Mouse (Mus musculus): Measurements from ENCODE around the gene Gm11213. TPM values are rescaled to one million over a fixed set of nuclear protein-coding genes. Genes with fewer than 3 reads are reported as not detected.
A peak's percentile ranks its signal among the peaks of the same experiment; 100 is the strongest.

The Gm11213 gene
- total RNA-seq, 2 experiments from 2014 or later = not detected

DNA sequence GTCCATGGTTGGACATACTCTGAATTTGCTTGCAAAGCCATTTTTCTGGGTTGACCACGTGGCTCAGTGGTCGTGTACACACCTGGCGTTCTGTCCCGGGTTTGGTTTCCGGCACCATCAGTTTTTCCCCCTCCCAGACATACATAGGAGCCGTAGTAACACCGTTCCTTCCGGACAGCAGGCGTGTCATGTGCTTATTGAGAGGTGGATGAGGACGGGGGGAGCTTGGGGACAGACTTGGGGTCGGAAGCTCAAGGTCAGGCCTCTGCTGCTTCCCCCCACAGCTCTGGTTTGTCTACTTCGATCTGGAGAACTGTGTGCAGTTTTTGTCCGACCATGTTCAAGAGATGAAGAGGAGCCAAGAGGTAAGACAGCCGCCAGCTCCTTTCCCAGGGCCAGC is 25.4 kb downstream of the Gm11213 start:
- DNase-seq = no peak

DNA sequence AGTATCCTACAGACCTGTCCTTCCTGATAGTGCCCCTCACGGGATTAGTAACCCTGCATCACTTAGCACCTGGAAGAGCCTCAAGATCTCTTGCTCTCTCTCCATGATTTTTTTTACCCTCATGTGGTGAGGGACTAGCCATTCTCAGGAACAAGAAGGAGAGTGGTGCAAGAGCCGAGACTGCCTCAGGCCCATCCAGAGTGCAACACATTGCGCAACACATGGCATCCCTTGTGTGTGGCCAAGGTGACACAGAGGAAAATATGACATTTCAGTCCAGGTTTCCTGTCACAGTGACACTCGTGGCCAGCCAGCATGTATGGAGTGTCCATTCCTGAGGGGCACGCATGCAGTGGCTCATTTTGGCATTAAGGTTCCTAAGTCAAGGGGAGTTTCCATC is 32.4 kb downstream of the Gm11213 start:
- DNase-seq = no peak

DNA sequence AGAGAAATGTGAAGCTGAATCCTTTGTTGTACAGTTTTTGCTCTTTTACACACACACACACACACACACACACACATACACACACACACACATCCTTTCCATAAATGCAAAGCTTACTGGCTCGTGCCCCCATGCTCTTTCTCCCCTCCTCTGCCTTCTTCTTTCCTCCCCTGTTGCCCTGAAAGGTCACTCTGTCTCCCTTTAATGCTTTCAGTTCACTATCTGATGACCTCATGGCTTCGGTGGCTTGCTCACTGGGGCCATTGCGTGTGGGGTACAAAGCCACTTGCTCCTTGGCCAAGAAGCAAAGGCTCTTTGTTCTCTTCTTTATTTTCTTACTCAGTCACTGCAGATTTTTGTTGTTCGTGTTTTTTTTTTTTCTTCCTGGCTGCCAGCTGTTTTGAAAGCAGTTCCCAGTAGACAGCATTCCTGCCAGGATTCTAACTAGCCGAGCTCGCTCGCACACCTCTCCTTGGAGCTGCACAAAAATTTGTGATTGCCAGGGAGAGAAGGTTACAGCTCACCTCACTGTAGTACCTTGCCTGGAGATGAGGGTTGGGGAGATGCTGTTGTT is 34.8 kb downstream of the Gm11213 start:
- no peak for DNase-seq

DNA sequence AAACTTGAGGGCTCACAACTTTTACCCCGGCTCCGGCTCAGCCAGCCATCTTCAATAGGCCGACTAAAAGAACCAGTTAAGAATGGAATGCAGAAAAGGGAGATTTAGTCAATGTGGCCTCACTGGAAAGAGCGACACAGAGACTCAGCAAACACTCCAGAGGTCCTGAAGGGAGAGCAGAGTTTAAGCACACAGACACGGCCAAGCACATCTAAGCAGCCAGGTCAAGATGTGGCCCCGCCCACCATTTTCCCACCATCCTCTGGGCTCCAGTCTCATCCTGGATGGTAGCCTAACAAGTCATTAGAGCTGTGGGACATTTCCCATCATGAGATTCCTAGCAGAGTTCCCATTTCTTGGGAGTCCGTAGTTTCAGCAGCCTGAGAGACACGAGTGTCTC is 35.7 kb downstream of the Gm11213 start:
- no peak for DNase-seq

DNA sequence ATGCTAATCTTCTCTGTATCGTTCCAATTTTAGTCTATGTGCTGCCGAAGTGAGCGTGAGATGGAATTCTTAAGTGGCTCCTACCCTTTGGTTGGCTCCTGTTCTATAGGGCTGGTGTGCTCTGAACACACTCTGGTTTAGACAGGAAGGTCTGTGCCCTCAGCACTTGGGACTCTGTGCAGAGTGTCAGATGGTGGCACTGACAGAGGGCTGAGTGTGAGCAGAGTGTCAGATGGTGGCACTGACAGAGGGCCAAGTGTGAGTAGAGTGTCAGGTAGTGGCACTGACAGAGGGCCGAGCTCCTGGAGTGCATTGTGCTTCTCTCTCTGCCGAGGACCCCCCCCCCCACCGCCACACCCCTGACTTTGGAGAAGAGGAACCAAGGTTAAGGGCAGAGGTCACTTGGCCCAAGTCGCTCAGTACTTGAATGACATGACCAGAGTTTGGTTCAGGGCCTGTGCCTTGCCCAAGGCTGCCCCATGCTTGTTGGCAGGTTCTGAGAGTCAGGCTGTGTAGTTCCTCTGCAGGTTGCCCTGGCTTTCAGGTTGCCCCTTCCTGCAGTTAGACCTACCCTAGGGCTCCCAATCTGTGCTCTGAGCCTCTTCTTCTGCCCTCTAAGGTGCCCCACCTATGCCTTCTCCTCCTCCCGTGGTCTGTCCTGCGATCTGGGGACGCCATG is 37.2 kb downstream of the Gm11213 start:
- no peak for DNase-seq

DNA sequence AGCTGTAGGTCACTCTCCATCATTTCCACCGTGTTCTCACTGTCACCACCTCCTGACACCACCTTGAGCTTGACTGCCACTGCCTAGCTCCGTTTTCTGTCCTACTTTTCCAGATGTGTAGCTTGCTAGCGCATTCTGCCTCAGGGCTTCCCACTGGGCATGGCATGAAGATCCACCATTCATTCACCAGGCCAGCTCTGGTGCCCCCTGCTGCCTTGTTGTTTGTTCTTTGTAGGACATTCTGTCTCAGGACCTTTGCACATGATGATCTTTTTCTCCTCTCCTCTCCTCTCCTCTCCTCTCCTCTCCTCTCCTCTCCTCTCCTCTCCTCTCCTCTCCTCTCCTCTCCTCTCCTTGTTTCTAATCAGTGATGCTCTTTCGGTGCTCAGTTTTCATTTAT is 42.3 kb downstream of the Gm11213 start:
- DNase-seq = no peak

DNA sequence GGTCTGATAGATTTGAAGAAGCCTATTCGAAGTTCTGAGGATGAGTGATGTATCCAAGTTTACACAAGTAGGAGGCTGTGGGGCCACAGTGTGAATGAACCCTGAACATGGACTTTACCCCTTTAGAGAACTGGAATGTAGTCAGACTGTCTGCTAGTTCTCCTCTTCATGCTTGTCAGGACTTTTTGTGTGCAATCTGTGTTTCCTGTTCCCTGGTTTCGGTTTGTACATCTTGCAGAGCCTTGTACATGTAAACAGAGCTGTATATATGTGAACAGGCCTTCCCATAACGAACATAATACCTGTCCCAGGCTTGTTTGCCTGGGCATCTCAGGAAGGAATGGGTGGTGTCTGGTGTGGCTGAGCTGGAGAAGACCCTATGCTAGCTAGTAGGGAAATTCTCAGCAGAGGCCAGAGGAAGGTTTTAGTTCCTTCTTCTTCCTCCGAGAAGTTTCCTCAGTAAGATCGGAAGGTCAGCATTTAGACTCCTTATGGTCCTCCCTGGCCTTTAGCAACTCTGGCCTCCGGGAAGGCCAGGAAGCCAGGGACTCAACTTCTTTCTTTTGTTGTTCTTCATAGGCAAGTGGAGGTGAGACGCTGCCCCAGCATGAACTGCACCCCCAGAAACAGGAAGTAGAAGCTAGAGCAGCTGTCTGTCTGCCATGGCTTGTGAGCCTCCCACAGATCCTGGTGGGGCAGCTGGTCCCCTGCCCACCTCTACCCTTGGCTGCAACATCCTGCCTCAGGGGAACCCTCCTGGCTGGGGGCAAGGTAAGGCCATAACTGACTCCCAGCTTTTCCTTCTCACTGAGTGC is 43.0 kb downstream of the Gm11213 start:
- DNase-seq = no peak

DNA sequence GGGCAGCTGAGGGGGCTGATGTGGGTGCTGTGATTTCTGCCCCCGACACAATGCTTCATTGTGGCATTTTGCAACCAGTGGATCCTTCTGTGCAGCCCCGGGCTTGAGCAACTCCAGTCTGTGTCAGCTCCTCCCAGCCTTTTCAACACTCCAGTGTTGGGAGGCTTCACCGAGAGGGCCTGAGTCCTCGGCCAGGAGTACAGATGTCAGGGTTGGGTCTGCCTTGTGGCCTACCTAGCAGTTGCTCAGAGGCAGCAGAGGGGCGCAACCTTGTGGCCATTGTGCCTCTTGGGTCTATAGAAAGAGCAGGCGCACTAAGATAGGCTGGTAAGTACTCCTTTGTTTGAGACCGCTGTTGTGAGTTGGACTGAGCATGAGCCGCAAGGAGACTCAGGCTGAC is 45.0 kb downstream of the Gm11213 start:
- peak; percentile 42 for DNase-seq

DNA sequence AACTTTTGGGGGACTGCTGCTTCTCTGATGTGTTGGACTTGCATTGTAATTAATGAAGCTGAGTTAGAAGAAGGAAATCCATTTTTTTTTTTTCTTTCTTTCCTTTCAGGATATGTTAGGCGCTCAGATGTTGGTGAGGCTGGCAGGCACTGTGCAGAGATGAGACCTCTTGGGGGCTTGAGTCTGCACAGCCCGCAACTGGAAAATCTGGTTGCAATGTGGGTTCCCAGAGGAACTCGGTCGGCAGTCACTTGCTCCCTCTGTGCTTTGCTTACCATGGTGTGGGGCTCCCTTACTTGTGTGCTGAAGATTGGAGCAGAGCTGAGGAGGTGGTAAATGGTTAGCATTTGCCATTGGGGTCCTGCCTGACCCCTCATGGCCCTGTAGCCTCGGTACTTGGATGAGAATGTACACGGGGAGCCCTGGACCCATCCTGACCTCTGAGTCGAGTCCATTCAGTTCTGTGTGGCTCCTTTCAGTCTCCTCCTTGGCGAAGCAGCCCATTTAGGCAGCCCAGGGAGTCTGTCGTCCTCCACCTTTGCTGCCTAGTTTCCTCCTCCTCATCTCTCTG is 45.8 kb downstream of the Gm11213 start:
- no peak for DNase-seq

DNA sequence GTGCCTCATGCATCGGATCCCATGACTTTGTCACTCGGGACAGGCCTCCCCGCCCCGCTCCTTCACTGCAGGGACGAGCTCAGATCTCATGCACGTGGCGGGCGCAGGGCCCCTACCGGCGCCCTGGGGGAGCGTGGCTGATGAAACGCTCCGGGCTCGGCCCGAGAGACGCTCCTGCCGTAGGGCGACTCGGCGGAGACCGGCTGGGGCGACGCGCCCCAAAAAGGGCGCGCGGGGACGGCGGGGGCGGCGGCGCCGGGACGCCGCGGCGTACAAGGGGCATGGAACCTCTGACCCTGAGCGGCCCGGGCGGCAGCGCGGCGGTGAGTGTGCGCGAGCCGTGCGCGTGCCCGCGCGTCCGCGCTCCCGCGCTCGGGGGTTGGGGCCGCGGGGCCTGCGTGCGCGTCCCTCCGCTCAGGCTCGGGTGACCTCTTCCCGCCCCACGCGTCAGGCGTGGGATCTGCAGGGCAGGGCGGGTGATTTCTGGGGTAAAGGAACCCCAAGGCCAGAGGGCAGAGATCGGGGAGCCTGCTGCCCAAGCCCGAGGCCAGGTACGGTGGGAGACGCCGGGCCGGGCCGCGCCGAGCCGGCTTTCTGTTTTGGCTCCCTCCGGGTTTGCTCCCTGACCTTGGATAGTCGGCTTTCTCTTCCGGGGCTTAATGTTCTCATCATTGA is 46.5 kb downstream of the Gm11213 start, which contains the start of gene Tmem268:
Gene Tmem268, plus strand, starts transcription at position 375 of the 675 bp plus-strand sequence.
- DNase-seq = peak; percentile 80

DNA sequence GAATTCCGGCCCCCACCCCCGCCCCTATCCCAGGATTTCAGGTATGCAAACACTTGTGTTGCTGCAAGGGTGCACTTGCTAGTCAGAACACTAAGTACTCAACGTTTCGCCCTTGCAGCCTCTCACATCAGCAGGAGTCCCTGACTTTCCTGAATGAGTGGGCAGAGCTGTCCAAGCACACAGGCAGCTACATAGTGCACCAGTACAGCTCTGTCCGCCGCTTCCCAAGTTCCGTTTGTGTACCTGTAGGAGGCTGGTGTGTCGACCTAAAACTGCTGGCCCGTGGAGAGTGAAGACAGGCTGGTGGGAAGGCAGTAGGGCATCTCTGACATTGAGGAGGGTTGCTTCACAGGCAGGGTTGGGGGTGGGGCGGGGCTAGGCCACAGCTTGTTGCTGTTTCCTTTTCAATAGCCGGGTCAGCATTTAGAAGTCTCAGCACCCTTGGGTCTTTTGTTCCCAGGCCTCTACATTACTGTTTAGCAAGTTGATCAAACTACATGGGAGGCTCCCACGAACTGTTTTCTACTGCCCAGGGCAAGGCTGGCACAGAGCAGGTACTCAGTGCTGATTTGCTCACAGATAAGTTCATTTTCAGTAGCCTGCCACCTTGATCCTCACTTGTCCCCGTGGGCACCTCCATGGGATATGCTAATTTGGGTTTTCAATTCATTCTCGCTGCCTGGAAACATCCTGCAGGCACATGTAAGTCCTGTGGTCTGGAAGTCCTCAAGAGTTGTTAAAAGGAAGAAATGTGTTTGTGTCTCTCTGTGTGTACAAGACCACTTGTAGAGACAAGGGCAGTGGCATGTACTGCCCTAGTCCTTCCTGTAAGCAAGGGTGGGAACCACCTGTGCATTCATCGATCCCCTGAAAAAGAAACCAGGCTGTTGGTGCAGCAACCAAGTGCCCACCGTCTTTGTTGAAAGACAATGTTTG is 47.7 kb downstream of the Gm11213 start:
- DNase-seq = no peak

DNA sequence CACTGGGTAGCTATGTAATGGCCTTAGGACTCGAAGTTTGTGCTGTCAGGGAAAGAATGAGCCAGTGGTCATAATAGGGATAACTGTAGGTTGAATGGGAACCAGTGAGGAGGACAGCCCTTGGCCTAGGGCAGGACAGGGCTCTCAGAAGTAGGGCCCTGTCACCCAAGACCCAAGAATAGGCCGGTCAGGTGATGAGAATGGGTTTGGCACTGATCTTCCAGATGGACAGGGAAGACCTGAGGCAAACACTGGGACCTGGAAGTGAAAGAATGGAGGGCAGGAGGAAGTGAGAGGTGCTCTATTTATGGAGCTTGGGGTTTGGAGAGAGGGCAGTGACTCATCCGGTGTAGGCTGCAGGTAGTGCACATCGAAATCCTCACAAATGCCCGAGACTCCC is 48.4 kb downstream of the Gm11213 start:
- DNase-seq = no peak

DNA sequence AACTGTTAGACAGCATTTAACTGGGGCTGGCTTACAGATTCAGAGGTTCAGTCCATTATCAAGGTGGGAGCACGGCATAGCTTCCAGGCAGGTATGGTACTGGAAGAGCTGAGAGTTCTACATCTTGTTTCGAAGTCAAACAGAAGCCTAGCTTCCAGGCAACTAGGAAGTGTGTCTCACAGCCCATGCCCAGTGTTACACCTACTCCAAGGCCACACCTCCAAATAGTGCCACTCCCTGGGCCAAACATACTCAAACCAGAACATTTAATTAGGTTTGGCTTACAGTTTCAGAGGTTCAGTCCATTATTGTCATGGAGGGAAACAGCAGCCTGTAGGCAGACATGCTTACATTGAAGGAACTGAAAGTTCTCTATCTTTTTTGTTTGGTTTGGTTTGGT is 50.0 kb downstream of the Gm11213 start:
- no peak for DNase-seq

DNA sequence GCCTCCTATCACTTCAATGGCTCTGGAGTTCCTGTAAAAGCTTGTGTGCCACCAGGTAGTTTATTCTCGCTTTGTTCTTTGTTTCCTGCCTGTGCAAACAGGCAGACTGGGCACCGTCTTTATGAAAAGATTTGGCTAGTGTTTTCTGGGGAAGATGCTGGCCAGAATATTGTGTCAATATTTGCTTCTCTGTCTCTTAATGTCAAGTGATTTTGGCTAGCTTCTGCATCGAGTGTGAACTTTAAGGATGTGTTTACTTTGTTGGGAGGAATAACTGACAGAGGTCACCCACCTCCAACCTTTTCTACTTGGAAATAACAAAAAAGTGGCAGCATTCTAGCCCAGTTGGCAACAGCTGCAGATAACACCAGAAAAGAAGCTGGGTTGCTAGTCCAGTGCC is 50.4 kb downstream of the Gm11213 start:
- DNase-seq = no peak

DNA sequence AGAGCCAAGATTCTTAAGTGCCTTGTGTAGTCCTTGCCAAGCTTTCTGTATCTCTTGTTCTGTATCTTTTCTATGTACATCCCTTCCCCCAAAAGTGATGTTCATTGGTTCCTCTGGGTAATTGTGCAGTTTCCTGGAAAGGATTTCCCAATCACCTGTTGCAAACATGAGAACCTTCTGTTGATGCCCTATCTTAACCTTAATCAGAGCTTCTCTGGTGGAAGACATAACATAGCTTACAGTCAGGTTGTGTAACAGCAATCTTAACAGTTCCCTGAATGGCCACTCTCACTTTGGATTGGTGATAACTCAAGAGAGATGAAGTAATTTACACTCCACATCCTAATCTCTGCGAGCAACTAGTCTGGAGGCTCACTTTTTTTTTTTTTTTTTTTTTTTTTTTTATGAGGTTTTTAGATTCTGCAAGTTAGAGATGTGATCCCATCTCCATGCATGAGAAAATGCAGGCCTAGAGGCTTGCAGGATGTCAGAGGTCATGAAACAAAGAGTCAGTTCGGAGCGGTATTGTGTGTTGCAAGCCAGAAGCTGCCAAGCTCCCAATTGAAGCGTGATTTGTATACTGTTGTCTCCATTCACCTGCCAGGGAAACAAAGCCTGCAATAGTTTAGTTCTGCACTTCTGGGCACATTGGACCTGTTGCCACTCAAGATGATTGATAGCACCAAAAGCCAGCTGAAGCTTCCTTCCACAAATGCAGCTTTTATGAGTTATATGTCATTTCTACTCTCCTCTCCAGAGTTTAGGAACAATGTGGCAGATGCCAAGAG is 51.1 kb downstream of the Gm11213 start:
- DNase-seq = no peak

DNA sequence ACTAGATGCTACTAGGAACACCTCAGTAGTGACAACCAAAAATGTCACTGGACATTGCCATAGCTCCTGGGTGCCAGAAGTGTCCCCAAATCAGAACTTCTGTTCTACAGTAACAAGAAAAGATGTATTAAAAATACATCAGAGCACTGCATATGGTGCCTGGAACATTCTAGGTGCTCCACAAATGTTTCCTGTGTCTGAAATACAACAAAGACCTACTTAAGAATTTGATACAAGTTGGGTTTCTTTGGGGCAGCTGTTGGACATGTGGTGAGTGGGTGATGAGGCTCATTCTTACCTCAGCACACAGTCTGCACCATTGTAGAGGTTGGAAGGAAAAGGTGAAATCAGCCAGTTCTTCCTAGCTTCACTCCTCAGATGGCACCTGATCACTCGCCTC is 52.2 kb downstream of the Gm11213 start:
- no peak for DNase-seq

DNA sequence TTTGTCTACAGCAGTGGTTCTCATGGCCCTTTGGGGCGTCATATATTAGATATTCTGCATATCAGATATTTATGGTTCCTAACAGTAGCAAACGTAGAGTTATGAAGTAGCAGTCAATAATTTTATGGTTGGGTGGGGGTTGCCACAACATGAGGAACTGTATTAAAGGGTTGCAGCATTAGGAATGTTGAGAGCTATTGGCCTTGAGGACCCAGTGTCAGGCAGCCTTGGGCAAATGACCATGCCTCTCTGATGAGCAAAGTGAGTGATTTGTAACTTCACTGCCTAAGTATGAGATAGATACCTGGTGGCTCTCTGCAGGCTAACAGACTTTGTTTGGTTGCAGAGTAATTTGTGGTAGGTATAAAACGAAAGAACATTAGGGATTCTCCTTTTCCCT is 54.2 kb downstream of the Gm11213 start:
- DNase-seq = no peak

DNA sequence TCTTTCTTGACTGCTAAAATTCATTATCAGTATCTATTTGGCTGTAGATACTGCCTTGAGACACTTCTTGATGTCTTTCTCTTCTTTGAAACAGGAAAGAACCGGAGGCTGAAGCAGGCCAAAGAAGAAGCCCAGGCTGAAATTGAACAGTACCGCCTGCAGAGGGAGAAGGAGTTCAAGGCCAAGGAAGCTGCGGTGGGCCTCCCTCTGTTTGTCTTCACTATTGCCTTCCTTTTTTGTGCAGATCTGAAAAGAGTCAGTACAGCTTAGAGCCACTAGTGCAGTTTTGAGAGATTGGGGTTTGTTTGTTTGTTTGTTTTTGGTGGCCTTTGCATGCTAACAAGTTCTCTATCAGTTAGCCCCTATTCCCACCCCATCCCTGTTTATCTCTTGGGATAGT is 56.6 kb downstream of the Gm11213 start:
- DNase-seq = no peak

DNA sequence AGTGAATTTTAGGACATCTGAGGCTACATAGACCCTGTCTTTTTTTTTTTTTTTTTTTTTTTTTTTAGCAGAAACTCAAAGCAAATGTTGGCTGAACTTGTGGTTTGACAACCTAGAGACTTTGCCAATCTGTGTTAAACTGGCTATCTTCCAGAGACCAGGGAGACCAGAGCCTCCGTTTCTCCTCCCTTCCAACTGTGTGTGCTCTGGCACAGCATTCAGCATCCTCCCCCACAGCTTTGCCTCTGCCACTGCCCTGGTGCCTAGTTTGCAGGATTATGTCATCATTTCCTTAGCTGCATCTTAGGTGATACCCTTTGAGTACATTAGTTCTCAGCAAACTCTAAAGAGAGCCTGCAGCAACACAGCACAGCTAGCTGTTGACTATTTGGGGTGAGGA is 57.3 kb downstream of the Gm11213 start:
- DNase-seq = no peak
